Mouse (Mus musculus) 3T3-L1 (cell line): ENCODE data around the gene Adap1.
A peak's percentile ranks its signal among the peaks of the same experiment; 100 is the strongest.

Experiments used
- DNase-seq: peaks from one replicate; pipeline ENCODE4 v3.0.0-alpha.2; 2015; ENCODE audit warnings: low read depth, low spot score

Gene Adap1

DNA sequence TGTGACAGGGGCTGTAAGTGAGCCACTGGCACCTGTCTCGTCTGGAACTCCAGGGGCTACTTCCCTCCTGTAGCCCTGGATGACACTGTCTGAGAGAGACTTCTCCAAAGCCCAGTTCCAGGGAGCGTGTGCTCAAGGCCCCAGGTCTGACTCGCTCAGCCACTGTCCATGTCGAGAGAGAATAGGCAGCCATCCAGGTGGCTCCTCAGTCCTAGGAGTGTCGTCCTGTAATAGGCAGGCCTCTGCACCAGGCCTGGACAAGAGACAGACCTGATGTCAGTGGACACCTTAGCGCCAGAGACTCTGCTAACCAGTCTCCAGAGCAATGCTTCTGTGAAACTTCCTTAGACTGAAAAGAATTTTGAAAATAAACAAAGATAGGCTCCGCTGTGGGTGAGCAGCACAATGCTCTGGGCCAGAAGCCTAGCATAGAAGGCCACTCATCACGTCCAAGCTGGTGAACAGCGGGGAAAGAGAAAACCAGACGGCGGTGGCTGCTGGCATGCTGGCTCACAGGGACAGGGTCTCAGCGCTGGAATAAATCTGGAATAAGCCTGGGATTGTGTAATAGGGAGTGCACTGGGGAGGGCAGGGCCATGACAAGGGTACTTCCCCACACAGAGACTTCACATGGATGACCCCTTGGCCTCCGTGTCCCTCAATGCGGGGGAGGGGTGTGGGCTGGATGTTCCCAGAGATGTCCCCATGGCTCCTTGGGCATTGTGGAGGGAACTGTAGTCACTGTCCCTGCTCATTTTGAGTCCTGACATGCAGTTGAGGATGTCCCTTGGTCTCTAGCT lies 39.1 kb downstream of the Adap1 start:
- DNase-seq: no peak

DNA sequence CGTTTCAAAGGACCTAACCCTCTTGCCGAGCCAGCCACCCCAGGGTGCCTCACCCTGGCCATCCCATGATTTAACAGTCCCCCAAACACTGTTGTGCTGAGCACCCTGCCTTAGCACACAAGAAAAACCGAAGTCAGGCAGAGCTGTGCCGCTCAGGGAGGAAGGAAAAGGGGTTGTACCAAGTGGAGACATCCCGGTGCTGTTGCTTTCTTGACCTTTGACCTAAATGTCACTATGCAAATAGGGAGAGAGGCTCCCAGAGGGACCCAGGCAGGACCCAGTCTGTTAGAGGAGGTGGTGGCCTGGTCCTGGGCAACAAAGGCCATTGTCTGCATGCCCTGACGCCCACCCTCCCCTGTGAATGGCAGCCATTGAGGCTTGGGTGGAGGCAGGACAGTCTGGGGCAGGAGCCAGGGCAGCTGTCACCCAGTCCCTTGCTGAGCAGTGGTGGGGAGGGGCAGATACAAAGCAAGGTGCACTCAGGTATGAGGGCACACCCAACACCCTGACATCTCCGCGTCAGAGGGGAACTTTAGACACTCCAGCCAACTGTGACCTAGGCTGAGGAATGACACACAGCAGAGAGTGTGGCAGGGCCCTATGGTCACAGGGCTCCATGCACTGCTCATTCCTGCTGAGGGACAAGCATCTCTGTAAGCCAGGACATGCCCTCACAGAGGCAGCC lies 39.9 kb downstream of the Adap1 start:
- DNase-seq: no peak

DNA sequence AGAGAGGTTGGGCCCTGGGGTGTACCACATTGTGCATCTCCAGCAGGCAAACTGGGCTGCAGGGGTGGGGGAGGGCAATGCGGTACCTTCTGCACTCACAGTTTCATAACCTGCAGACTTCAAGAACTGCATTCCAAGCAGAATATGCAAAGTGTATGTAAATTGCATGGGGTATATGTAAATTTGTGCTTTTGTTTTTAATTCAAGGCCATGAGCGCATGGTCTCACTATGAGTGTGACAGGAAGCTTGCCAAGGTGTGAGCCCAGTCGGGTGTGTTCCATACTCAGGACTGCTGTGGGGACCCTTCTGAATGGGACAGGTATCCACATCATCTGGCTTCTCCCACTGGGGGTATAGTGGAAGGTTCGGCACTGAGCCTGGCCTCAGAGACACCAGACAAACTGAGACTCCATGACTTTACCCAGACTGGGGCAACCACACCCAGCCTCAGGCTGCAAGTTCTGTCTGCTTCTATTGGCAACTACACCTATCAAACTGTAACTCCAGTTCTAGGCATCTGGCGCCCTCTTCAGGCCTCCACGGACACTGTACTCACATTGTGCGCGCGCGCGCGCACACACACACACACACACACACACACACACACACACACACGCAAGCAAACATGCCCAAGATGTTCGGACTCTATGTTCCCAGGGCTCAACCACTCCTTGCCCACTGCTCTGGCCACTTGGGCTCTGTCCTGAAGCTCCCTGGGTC lies 41.8 kb downstream of the Adap1 start:
- no peak for DNase-seq

DNA sequence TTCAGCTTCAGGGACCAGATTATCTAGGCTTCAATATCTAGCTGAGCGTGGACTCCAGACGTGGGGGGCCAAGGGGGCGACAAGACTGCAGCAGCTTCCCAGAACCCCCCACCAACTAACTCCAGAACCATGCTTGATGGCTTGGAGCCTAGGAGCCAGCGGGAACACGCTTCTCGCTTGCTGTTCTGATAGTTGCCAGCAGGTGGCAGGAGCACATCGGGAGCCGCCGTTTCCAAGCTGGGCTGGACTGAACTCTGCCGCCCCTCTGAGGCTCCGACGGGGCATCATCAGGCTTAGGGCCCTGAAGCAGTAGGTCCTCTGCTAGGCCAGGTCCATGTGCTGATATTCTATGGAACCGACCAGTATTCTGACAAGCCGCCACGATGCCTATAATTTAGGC lies 43.2 kb downstream of the Adap1 start:
- DNase-seq: peak; percentile 89

DNA sequence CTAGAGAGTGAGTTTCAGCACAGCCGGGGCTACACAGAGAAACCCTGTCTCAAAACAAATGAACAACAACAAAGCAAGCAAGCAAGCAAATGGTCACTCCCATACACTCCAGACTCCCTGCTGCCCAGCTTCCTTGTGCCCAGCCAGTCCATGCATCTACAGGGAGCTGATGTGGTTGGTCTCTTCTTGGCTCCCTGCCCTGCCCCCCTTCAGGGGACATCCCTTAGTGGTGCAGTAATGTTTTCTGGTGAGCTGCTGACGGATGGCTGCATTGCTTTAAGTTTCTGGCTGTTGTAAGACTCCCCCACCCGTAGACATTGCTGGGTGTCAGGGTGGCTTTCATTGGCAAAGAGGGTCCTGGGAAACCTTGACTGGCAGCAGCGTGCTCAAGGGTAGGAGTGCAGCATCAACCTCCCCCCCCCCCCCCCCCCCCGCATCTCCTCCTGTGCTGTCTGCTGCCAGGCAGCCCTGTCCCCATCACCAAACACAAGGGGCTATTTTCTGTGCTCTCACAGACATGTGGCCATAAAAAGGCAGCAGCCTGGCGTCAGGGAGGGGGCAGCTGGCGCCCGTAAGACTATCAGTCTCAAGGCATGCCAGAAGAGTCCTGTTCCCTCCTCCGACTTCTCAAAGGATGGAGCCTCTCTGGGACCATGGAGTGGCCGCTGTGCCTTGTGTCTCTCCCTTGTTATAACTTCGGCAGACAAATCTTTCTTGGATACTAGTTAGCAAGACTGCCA lies 43.9 kb downstream of the Adap1 start:
- DNase-seq: no peak

DNA sequence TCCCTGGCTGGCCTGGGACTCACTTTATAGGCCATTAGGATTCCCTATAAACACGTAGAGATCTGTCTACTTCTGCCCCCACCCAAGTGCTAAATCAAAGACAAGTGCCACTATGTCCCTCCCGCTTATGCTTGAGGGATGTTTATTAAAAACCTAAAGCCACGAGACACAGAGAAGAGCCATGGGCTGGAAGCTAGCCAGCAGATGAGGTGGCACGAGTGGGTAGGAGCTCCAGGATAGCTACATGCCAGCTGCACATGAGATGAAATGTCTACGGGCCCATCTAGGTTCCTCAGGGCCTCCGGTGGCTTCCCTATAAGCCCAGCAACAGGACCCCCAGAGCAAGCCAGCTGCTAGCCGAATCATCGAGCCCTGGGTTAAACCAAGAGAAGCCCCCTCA lies 48.1 kb downstream of the Adap1 start:
- DNase-seq: no peak

DNA sequence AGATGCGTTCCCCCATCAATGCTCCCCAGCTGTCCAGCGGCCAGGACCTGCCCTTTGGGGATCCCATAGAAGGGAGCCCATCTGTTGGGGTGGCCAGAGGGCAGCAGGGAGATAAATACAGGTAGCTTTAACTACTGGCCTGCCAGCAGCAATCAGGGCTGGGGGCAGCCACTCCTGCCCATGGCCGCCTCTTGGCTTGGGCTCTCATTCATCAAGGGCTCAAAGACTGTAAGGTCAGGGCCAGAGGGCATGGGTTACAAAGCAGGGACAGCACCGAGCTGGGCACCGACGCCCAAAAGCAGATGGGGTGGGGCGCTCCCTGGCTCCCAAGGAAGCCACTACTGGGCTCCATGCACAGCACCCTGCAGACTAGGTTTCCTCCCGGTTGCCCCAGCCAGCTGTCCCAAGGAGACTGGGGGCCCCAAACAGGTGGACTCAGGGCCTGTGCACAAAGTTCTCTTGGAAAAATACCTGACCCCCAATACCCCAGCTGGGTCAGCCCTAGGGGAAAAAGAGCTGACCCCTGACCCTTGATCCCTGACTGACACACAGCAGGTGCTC lies 53.3 kb downstream of the Adap1 start:
- no peak for DNase-seq

DNA sequence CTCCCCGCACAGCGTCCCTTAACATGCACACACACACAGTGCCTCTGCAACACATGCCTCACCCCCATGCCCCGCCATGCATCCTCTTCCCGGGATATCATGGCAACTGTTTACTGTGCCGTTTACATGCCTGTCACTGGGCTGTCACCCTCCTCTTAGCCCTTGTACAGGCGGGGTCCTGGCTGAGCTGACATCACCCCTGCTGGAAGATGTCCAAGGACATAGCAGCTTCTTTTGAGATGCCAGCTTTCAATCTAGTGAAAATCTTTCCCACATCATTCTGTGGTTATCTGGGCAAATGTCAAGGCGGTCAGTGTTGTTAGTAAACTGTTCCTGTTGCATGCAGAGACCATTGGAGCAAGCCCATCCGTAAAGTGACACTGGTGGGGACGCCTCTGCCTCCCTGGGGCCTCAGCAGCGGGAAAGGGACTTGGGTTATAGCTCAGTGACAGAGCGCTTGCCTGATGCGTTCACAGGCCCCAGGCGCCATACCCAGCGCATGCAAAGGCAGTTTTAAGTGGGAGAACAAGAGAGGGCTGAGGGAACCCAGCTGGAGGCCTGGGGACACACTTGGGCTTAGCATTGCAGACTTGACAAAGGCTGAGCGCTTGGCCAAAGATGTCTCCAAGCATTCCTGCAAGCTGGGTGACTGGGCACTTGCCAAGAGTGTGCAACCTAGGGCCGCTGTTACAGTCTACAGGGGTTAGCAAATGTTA lies 54.5 kb downstream of the Adap1 start:
- DNase-seq: no peak

DNA sequence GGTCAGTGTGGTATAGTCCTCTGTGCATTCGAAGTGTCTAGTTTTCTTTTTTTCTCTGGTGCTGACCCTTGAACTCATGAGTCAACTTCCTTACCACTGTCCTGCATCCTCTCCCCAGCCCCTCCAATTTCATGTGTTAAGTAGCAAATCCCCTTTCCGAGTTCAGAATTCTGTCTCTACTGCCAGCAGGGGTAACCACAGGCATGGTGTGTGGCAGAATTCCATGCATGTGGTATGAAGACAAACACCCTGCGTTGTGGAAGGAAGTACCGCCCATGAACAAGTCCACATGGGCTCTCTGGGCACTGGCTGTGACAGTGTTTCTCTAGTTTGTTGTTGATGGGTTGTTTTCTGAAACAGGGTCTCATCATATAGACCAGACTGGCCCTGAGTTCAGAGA lies 57.8 kb downstream of the Adap1 start:
- peak; percentile 70 for DNase-seq

DNA sequence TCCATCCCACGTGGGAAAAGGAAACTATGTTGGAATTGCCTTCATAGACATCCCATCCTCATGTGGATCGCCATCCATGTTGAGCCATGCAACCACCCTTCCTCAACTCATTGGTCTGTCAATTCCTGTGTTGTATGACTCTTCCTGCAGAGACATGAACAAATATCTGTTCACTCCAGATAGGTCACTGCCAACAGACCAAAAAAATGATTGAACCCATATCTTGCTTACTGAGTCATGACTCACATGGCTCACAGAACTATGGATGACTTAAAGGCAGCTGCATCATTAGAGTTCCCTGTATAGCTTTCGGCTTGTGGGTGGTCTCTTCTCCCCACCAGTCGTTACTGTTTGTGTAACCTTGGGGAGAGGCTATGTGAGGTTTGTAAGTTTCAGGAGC lies 64.0 kb downstream of the Adap1 start:
- DNase-seq: no peak

DNA sequence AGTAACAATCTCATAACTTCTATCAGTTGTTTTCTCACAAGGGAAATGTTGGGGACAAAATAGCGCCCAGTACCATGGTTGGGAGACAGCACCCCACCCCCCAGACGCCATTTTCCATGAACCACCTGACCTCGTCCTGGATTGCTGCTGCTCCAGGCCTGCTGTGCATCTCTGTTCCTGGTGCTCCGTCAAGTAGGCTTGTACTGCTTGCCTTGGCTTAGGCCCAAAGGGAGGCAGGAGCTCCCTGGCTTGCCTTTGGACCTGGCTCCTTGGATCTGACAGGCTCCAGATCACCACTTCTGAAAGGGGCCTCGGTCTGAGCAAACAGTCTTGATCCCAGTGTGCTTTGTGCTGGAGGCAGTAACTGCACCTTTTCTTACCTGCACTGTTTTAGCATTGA lies 65.6 kb downstream of the Adap1 start:
- no peak for DNase-seq

DNA sequence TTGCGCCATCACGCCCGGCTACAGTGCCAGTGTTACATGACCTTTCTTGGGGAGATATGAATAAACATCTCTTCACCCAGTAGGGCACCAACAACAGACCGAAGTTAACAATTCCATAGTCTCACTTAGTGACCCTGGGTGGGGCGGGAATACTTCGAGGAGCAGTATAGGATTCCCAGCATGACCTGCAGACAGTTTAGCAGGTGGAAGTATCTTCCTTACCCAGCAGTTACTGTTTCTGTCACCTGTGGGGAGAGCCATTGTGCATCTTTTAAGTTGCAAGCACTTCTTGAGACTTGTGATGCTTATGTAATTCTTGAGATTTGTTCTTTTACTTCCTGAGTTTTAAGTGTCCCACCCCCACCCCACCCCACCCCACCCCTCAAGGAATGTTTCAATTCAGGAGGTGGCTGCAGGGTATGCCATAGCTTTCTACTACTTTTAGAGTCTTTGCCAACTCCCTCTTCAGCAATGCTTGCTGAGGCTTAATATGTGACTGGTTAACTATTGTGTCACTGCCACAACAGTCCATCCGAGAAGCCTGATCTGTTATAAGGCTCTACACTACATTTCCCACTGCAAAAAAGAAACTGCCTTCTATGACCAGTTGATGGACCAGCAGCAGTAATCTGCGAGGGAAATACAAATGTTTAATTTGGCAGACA lies 66.9 kb downstream of the Adap1 start:
- no peak for DNase-seq

DNA sequence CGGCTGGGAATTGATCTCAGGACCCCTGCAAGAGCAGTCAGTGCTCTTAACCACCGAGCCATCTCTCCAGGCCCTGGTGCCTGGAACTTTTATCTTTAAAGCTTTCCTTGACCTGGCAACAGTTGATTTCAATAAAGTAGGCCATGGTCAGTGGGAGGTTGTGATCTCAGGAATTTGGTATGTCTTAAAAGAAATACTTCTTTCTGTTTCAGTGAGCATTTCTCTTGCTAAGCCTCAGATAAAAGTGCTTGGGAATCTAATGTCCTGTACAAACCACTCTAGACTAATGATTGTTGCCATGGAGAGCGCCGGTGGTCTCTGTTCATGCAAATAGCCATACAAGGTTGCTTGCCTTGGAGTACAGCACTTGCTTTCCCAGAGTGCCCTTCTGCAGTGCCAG lies 67.6 kb downstream of the Adap1 start:
- DNase-seq: no peak

DNA sequence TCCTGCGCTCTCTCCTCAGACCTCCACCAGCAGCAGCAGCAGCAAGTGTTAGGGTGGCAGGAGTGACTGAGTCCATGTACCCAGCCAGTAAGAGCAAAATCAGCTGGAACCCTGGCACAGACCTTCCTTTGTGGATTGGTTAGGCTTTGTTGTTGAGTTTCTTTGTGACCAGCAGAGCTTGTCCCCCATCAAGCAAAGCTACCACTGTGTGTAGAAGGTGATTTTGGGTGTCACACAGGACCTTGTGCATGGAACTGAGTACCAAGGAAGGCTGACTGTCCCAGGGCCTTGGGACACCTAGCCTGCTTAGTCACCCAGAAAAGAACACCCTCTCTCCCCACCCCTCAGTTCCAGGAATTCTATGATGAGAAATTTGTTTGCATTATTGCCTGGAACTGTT lies 68.2 kb downstream of the Adap1 start:
- DNase-seq: no peak

DNA sequence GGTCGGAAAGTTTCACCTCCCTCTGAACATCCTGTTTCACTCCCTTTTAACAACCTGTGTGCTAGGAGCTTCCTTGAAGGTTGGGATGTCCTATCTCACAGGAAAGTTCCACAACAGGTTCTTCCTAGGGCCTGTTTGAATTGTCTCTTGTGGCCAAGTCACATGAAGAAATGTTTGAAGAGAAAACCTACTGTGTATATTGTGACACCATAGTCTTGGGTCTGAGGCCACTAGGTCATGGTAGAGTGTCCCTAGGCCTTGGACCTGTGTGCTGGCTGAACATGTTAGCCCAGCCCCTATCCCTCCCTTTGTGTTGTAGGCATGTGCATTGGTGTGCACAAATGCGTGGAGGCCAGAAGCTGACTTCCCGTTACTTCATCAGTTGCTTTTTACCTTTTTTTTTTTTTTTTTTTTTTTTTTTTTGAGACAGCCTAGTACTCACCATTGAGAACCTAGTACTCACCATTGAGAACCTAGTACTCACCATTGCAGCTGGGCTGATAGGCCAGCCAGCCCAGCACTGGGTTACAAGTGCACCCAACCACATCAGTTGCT lies 69.1 kb downstream of the Adap1 start:
- DNase-seq: no peak

DNA sequence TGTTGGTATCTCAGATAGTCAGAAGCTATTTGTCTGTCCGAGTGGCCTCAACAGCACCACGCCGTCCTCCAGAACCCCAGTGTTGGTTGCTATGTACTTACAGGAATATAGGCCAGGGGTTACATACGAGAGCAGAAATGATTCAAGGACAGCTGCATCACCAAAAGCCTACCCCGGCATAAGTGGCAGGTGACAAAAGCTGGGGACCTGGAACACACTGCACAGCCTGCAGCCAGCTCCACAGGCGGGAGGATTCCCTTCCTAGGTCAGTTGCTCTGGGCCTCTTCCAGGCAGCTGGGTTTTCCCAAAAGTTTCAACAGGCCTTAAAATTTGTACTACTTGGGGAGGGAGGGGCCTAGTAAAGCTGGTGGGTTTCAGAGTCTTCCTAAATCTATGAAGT lies 69.6 kb downstream of the Adap1 start:
- DNase-seq: no peak

DNA sequence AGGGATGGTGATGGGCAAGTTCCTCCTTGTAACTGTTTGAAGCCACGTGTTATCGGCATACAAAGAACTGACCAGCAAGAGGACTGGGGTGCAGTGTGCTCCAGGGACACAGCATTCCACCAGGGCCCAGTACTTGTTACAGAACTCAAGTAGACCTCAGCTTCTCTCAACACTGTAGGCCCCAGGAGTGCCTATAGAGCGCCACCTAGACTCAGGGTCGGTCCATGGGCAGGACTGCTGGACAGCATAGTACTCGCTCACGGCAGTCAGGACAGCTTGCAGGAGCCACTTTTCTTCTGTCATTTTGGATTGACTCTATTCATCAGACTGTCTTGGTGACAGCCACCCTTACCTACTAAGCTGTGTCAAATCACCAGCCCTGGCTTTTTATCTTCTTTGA lies 70.5 kb downstream of the Adap1 start:
- no peak for DNase-seq

DNA sequence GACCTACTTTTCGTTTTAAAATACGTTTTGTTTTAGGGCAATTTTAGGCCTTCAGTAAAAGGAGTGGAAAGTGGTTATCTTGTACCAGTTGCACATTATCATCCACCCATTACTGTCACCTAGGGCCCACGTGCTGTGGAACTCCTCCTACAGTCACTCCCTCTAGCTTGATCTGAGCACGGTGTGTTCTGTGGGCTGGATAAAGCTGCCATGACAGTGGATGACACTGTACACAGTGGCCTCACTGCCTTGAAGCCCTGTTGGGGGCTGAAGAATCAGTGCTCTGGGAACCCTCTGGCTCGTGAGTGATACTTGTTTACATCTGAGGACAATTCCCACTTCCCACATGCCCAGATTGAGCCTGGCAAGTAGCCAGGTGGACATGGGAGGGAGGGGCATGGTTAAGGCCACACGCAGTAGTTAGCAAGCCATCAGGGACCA lies 72.1 kb downstream of the Adap1 start:
- DNase-seq: peak; percentile 70

DNA sequence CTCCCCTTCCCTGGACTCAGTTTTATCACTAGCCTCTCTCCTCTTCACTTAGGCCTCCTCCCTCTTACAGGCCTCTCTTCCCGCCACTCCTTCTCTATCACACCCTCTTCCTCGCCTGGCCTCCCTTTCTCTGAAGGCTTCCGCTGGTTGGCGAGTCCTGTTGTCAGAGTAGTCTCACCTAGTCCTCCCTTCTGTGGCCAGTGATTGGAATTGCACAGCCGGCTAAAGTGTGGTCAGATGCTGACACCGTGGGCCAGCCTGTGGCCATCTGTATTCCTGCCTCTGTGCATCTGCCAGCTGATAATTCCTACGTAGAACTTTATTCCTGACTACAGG lies 72.5 kb downstream of the Adap1 start:
- DNase-seq: peak; percentile 77
